Comparison of ENCODE assay signal across 12 mouse cellular contexts in genomic region chr1:90414751-90415150, GRCm38 (mm10).
DNase-seq lines count a peak whose midpoint lies in the region.
"Had no signal": no experiment of that assay in that cellular context is flagged by ENCODE, and none has a peak within 500 bp of the region (broad histone marks: within the 10 kb centered on the region; RNA-seq: fewer than 3 reads in every experiment).

No protein-coding gene starts in this region.

- DNase-seq in brain, adult 2 months (ENCODE audit: low read depth, low spot score), result peak; percentile 95
- peak; percentile 83 for DNase-seq in cerebellum, adult 11-12 months
- peak; percentile 82 for DNase-seq in cerebellum, adult 9-10 months
- peak; percentile 69 for DNase-seq in cerebellum, postnatal 36 days
- DNase-seq in urinary bladder, adult 18-20 months (ENCODE audit: low spot score in 2 of 2), result no peak
- DNase-seq in kidney, adult 18-20 months, result no peak
- no peak for DNase-seq in layer of hippocampus, adult 11-12 months (ENCODE audit: low spot score)
- DNase-seq: adrenal gland, postnatal 14 days; forebrain, postnatal 0 days; gastrocnemius, postnatal 14 days; heart, adult 2 months; heart, postnatal 36 days had no signal

Comparison
In these comparisons a context has a peak if more than half of its experiments do, and no peak if none do; other contexts are left out.
1. DNase-seq: peak in brain, adult 2 months (single experiment), cerebellum, adult 11-12 months (single experiment), cerebellum, adult 9-10 months (single experiment) and cerebellum, postnatal 36 days (2 of 2); none in urinary bladder, adult 18-20 months (0 of 2), kidney, adult 18-20 months (single experiment) and layer of hippocampus, adult 11-12 months (single experiment).